Mouse (Mus musculus): ENCODE measurements at regions not wholly inside any gene's neighbourhood (a gene's known extent, or its start where the extent isn't known, plus 50 kb on each side); places are given as distances from the start of the nearest gene placed in this dataset.

DNA sequence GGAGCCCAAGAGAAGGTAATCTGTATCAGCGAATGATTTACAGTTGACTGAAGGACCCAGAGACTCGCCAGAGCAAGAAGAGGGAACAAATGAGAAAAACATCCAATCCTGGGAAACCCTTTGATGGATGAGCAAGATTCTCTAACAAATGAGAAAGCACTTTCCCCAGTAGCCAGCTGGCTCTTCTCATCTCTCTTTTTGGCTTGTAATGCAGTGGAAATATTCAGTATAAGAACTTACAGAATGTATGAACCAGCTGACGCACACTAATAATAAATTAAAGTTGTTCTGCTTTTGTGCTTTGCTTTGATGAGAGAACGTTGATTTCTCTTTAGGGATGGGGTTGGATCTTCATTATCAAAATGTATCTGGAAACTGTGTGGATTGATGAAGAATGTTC lies 52.8 kb upstream of the Abca1 start:
- DNase-seq (ENCODE audit: extremely low read depth), result no peak
- no peaks in the 10 kb centered on the region for H3K27me3 ChIP-seq (replicated peaks)
- H3K4me3 ChIP-seq (replicated peaks in 1 of 3; ENCODE audit: low read depth in 2 of 3, low read length in 2 of 3, poor library complexity in 1 of 3), result no peak overlapping the region
- in situ Hi-C loops (cut with MboI; ENCODE audit: low pct_ligation_motif_present, low pct_unique_long_range_greater_than_20kb, low sequenced_read_pairs), result no loop called here
- H3K36me3 ChIP-seq (replicated peaks in 1 of 2; ENCODE audit: control insufficient read depth in 1 of 2, insufficient read depth in 1 of 2, low read length in 1 of 2), result no peaks in the 10 kb centered on the region
- no peaks in the 10 kb centered on the region for H3K9me3 ChIP-seq (replicated peaks; ENCODE audit: low read length)
- H3K4me2 ChIP-seq (ENCODE audit: insufficient read depth, low read depth, poor library complexity, severe bottlenecking), result no peak overlapping the region
- no peak overlapping the region for H3K9ac ChIP-seq (ENCODE audit: insufficient read depth, low read depth)
- dilution Hi-C loops (cut with MboI; ENCODE audit: extremely low pct_ligation_motif_present, extremely low pct_unique_long_range_greater_than_20kb, low sequenced_read_pairs), result no loop called here
- H3K27ac ChIP-seq (ENCODE audit: insufficient read depth, low read depth), result no peak overlapping the region
- TF ChIP-seq ELF1 (IDR thresholded peaks at IDR 0.05; ENCODE audit: low read depth, low read length) (no peak), ZC3H11A (IDR thresholded peaks at IDR 0.05; ENCODE audit: low read depth, low read length) (no peak), TCF12 (IDR thresholded peaks at IDR 0.05; ENCODE audit: low read depth, low read length) (no peak), CHD1 (IDR thresholded peaks at IDR 0.05; ENCODE audit: low read depth, low read length) (no peak), MXI1 (IDR thresholded peaks at IDR 0.05; ENCODE audit: low read depth, low read length) (no peak), MEF2A (IDR thresholded peaks at IDR 0.05; ENCODE audit: borderline replicate concordance, low read depth, low read length) (no peak), POLR2AphosphoS2 (IDR thresholded peaks at IDR 0.05; ENCODE audit: low read depth, low read length) (no peak), EP300 (IDR thresholded peaks at IDR 0.05; ENCODE audit: low read length) (no peak), JUND (conservative IDR thresholded peaks at IDR 0.05; ENCODE audit: low read depth, low read length) (no peak), MAX (IDR thresholded peaks at IDR 0.05; ENCODE audit: low read length) (no peak), POLR2A (IDR thresholded peaks at IDR 0.05; ENCODE audit: low read depth, low read length) (no peak), USF1 (IDR thresholded peaks at IDR 0.05; ENCODE audit: low read depth, low read length) (no peak), JUN (IDR thresholded peaks at IDR 0.05; ENCODE audit: insufficient read depth, low read depth, low read length) (no peak), BHLHE40 (IDR thresholded peaks at IDR 0.05; ENCODE audit: low read depth, low read length) (no peak)
- no peaks in the 10 kb centered on the region for H3K4me1 ChIP-seq (ENCODE audit: control insufficient read depth in 1 of 2, insufficient read depth in 2 of 2)
- H3K79me2 ChIP-seq (replicated peaks; ENCODE audit: control insufficient read depth, extremely low read depth, insufficient read depth, poor library complexity, severe bottlenecking), result no peaks in the 10 kb centered on the region

- H3K9me3 ChIP-seq (replicated peaks; ENCODE audit: low read length), result no peaks in the 10 kb centered on the region
- no peak overlapping the region for H3K4me3 ChIP-seq (replicated peaks in 1 of 3; ENCODE audit: low read depth in 2 of 3, low read length in 2 of 3, poor library complexity in 1 of 3)
- no peaks in the 10 kb centered on the region for H3K27me3 ChIP-seq (replicated peaks)
- TF ChIP-seq ZNF384 (IDR thresholded peaks at IDR 0.05; ENCODE audit: low read depth, low read length) (no peak), RCOR1 (conservative IDR thresholded peaks at IDR 0.05; ENCODE audit: low read depth, low read length) (no peak), HCFC1 (IDR thresholded peaks at IDR 0.05; ENCODE audit: low read depth, low read length) (no peak), NRF1 (IDR thresholded peaks at IDR 0.05; ENCODE audit: low read depth, low read length) (no peak), MAZ (IDR thresholded peaks at IDR 0.05; ENCODE audit: low read depth, low read length) (no peak), JUN (IDR thresholded peaks at IDR 0.05; ENCODE audit: insufficient read depth, low read depth, low read length) (no peak), ETS1 (conservative IDR thresholded peaks at IDR 0.05; ENCODE audit: low read depth, low read length) (no peak), NELFE (IDR thresholded peaks at IDR 0.05; ENCODE audit: low read depth, low read length) (no peak), TBP (conservative IDR thresholded peaks at IDR 0.05; ENCODE audit: low read depth, low read length) (no peak), KAT2A (IDR thresholded peaks at IDR 0.05; ENCODE audit: insufficient replicate concordance, low read length) (no peak), UBTF (IDR thresholded peaks at IDR 0.05; ENCODE audit: low read depth, low read length) (no peak), USF1 (IDR thresholded peaks at IDR 0.05; ENCODE audit: low read depth, low read length) (no peak), GABPA (IDR thresholded peaks at IDR 0.05; ENCODE audit: insufficient replicate concordance, low read depth, low read length) (no peak), CTCF (conservative IDR thresholded peaks at IDR 0.05 in 1 of 2, IDR thresholded peaks at IDR 0.05 in 1 of 2; ENCODE audit: low read depth in 2 of 2, low read length in 2 of 2) (no peak), POLR2AphosphoS2 (IDR thresholded peaks at IDR 0.05; ENCODE audit: low read depth, low read length) (no peak), PAX5 (IDR thresholded peaks at IDR 0.05; ENCODE audit: low read length) (no peak), ELF1 (IDR thresholded peaks at IDR 0.05; ENCODE audit: low read depth, low read length) (no peak)
- DNase-seq (ENCODE audit: extremely low read depth), result no peak
- no peak overlapping the region for H3K27ac ChIP-seq (ENCODE audit: insufficient read depth, low read depth)
- no peak overlapping the region for H3K4me2 ChIP-seq (ENCODE audit: insufficient read depth, low read depth, poor library complexity, severe bottlenecking)
- H3K4me1 ChIP-seq (ENCODE audit: control insufficient read depth in 1 of 2, insufficient read depth in 2 of 2), result no peaks in the 10 kb centered on the region
- H3K79me2 ChIP-seq (replicated peaks; ENCODE audit: control insufficient read depth, extremely low read depth, insufficient read depth, poor library complexity, severe bottlenecking), result no peaks in the 10 kb centered on the region
- no peak overlapping the region for H3K9ac ChIP-seq (ENCODE audit: insufficient read depth, low read depth)
- in situ Hi-C loops (cut with MboI; ENCODE audit: low pct_ligation_motif_present, low pct_unique_long_range_greater_than_20kb, low sequenced_read_pairs), result no loop called here
- dilution Hi-C loops (cut with MboI; ENCODE audit: extremely low pct_ligation_motif_present, extremely low pct_unique_long_range_greater_than_20kb, low sequenced_read_pairs), result no loop called here
- H3K36me3 ChIP-seq (replicated peaks in 1 of 2; ENCODE audit: control insufficient read depth in 1 of 2, insufficient read depth in 1 of 2, low read length in 1 of 2), result no peaks in the 10 kb centered on the region
These were observed 51.0 kb upstream of the Abca1 start for GRCm38 (mm10) chr4:53210685-53211084.
